Mouse (Mus musculus) urinary bladder, postnatal 25 days (tissue): ENCODE results near the gene Fem1a.
"Not testable (repeated sequence)": the region's sequence is repeated elsewhere in the genome, so short reads cannot be mapped to it uniquely, and the experiment has no call there.

ENCODE experiments used
- DNase-seq: peaks from one replicate; pipeline ENCODE4 v3.0.0; 2022; ENCODE audit warnings: low spot score

Fem1a gene

GRCm38 (mm10) chr17:56255429-56255828 is 1.2 kb upstream of the Fem1a start:
- DNase-seq, result no peak

GRCm38 (mm10) chr17:56255863-56256238 is 759 bp upstream of the Fem1a start:
- DNase-seq, result peak; percentile 99

- no peak for DNase-seq
Measured at GRCm38 (mm10) chr17:56257181-56257894, 728 bp downstream of the Fem1a start.

GRCm38 (mm10) chr17:56258269-56258668 is 1.7 kb downstream of the Fem1a start:
- not testable (repeated sequence) for DNase-seq

GRCm38 (mm10) chr17:56258812-56259211 is 2.2 kb downstream of the Fem1a start:
- DNase-seq, result not testable (repeated sequence)

GRCm38 (mm10) chr17:56259301-56260037 is 2.9 kb downstream of the Fem1a start:
- DNase-seq, result no peak

- DNase-seq, result no peak
Measured at GRCm38 (mm10) chr17:56261166-56261565, 4.6 kb downstream of the Fem1a start.

GRCm38 (mm10) chr17:56262645-56263094 is 6.1 kb downstream of the Fem1a start:
- no peak for DNase-seq

- peak; percentile 64 for DNase-seq
Measured at GRCm38 (mm10) chr17:56264020-56264419, 7.4 kb downstream of the Fem1a start.

- DNase-seq, result no peak
Measured at GRCm38 (mm10) chr17:56265011-56265410, 8.4 kb downstream of the Fem1a start.

- DNase-seq, result no peak
Measured at GRCm38 (mm10) chr17:56265869-56266268, 9.3 kb downstream of the Fem1a start.

GRCm38 (mm10) chr17:56266271-56266670 is 9.7 kb downstream of the Fem1a start:
- no peak for DNase-seq

- no peak for DNase-seq
Measured at GRCm38 (mm10) chr17:56269153-56269630, 12.6 kb downstream of the Fem1a start.

- DNase-seq, result no peak
Measured at GRCm38 (mm10) chr17:56269741-56270140, 13.1 kb downstream of the Fem1a start.

GRCm38 (mm10) chr17:56271609-56272253 is 15.1 kb downstream of the Fem1a start:
- no peak for DNase-seq

GRCm38 (mm10) chr17:56272644-56273043 is 16.0 kb downstream of the Fem1a start:
- no peak for DNase-seq

GRCm38 (mm10) chr17:56273482-56273881 is 16.9 kb downstream of the Fem1a start:
- no peak for DNase-seq

- DNase-seq, result no peak
Measured at GRCm38 (mm10) chr17:56273986-56274385, 17.4 kb downstream of the Fem1a start.

- DNase-seq, result no peak
Measured at GRCm38 (mm10) chr17:56275842-56276480, 19.4 kb downstream of the Fem1a start.

- DNase-seq, result peak; percentile 70
Measured at GRCm38 (mm10) chr17:56276643-56277566, 20.3 kb downstream of the Fem1a start, which contains the start of gene Ticam1. TSS of gene Ticam1 (minus strand) at chr17:56276786.

- no peak for DNase-seq
Measured at GRCm38 (mm10) chr17:56277567-56277893, 20.9 kb downstream of the Fem1a start.
